Mouse (Mus musculus) gastrocnemius, adult 8-10 months (tissue): ENCODE measurements around the gene Cldn34c1. TPM values are rescaled to one million over a fixed set of nuclear protein-coding genes. Genes with fewer than 3 reads are reported as not detected.
A peak's percentile ranks its signal among the peaks of the same experiment; 100 is the strongest.
"Not testable (repeated sequence)": the region's sequence is repeated elsewhere in the genome, so short reads cannot be mapped to it uniquely, and the experiment has no call there.

Experiments used
- DNase-seq, 2 experiments: peaks; one replicate each; pipeline ENCODE4 v3.0.0; 2022; ENCODE audit warnings: low spot score in 2 of 2
- total RNA-seq, 4 experiments: library from RNA; stranded (reverse); gene quantifications; 2 replicates each; pipeline ENCODE4 v1.2.4; 2022

The Cldn34c1 gene
- total RNA-seq, result under 1 TPM; 0.15 to 0.72 (median 0.58) TPM

- DNase-seq, result peak; percentile 69 to 74
These were observed at the start of gene Cldn34c1 for GRCm38 (mm10) chrX:123103291-123104260. TSS of gene Cldn34c1 (plus strand) at chrX:123103495.

GRCm38 (mm10) chrX:123087441-123087840, 15.9 kb upstream of the Cldn34c1 start:
- DNase-seq, result no peak

- DNase-seq, result not testable (repeated sequence)
These were observed 489 bp upstream of the Cldn34c1 start for GRCm38 (mm10) chrX:123102806-123103205.

- DNase-seq, result not testable (repeated sequence)
These were observed 1.4 kb downstream of the Cldn34c1 start for GRCm38 (mm10) chrX:123104692-123105091.

- DNase-seq, result not testable (repeated sequence)
These were observed 119.1 kb downstream of the Cldn34c1 start, which contains the start of gene Srsx for GRCm38 (mm10) chrX:123222381-123222780. TSS of gene Srsx (minus strand) at chrX:123222481.

Other genes starting within 250 kb of the Cldn34c1 start
- not detected for gene Gm17521, start 73.8 kb upstream of the Cldn34c1 start, total RNA-seq
- gene Srsx, start 119.0 kb downstream of the Cldn34c1 start, total RNA-seq, result not detected
- gene Gm17577, start 143.4 kb downstream of the Cldn34c1 start, total RNA-seq, result not detected